Mouse (Mus musculus): Measurements from ENCODE around the gene Asb1.

DNA sequence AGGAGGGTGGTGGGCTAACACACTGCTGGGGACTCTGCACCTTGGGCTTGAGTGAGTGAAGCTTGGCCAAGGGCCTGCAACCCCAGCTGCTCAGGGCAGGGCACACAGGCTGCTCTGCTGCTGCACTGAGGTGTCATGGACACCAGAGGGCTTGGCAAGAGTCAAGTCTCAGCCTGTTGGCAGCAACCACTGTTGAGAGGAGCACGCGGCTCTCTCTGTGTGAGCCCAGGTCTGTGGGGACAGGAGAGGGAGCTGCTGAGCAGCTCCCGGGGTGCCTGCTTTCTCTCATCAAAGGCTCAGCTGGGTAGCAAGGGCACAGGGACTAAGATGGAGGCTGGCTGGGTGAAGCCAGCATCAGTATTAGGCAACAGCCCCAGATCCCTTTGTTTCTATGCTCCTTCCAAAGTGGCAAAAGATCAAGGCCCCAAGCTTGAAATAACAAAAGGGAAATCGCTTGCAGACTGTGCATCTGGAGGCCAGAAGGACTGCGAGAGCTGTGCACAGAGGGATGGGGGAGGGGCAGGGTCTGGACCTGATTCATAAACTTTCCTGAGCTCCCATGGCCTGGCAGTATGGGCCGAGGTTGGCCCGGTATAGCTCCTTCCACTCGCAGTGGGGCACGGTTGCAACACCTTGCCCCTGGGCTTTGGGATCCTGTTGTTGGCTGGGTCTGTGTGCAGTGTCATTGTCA is 60.5 kb downstream of the Asb1 start:
- TF ChIP-seq CTCF (IDR thresholded peaks at IDR 0.05; ENCODE audit: extremely low read depth, insufficient read depth, insufficient read length, insufficient replicate concordance) (no peak), POLR2A (IDR thresholded peaks at IDR 0.05; ENCODE audit: low read depth, low read length) (no peak)
